Comparison of ENCODE assay signal across 8 mouse cellular contexts in the genomic region with DNA sequence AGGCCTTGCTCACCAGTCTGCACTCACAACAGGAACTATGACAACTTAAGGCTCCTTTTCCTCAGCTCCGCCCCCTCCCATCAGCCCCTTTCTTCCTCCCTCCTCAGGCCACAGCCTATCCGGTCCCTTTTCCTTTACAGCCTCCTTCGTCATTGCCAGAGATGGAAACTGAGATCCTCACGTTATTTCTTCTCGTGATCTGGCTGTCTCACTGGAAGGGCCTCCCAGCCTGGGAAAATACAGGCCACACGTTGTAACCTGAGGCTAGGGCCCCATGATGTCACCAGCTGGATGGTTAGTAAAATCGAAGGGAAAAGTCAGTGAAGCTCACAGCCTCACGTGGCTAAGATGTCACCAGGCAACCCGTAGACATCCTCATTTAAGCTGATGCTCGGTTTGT. TPM values are rescaled to one million over a fixed set of nuclear protein-coding genes. Genes with fewer than 3 reads are reported as not detected.
DNase-seq lines count a peak whose midpoint lies in the region; ATAC-seq and TF ChIP-seq lines count a peak whose summit lies in the region.

No protein-coding gene starts in this region.

- H3K27me3 ChIP-seq in ES-Bruce4 (ENCODE audit: control insufficient read depth, insufficient read depth, low read length, poor library complexity, severe bottlenecking), result no peaks in the 10 kb centered on the region
- no peaks in the 10 kb centered on the region for H3K27me3 ChIP-seq in stomach, embryonic 16.5 days (ENCODE audit: control insufficient read depth, insufficient read depth, low read length)

- peak overlapping the region; percentile 55 for H3K27ac ChIP-seq in ES-Bruce4 (ENCODE audit: insufficient read depth, low read length)
- H3K27ac ChIP-seq in stomach, embryonic 16.5 days (ENCODE audit: low read length), result no peak overlapping the region

- no peaks in the 10 kb centered on the region for H3K9me3 ChIP-seq in ES-Bruce4 (replicated peaks; ENCODE audit: control insufficient read depth, insufficient read depth, low read length, poor library complexity, severe bottlenecking)
- no peaks in the 10 kb centered on the region for H3K9me3 ChIP-seq in stomach, embryonic 16.5 days (replicated peaks; ENCODE audit: control insufficient read depth, low read length)

- no peaks in the 10 kb centered on the region for H3K4me1 ChIP-seq in ES-Bruce4 (ENCODE audit: control insufficient read depth, insufficient read depth, low read length)
- peaks cover 6% of the 10 kb centered on the region; the same call in 1 of the 2 replicates for H3K4me1 ChIP-seq in lung, adult 2 months (ENCODE audit: control insufficient read depth, insufficient read depth, low read length)
- H3K4me1 ChIP-seq in stomach, embryonic 16.5 days (ENCODE audit: control insufficient read depth, insufficient read depth, low read length), result peaks cover 13% of the 10 kb centered on the region; the same call in 1 of the 2 replicates

- WGBS in lung, adult 2 months, result 51% methylated on average over 10 of the region's 10 CpGs
- 52% methylated on average over 10 of the region's 10 CpGs for WGBS in stomach, embryonic 16.5 days

- no peaks in the 10 kb centered on the region for H3K36me3 ChIP-seq in ES-Bruce4 (ENCODE audit: control insufficient read depth, insufficient read depth, low read length, poor library complexity, severe bottlenecking)
- no peaks in the 10 kb centered on the region for H3K36me3 ChIP-seq in stomach, embryonic 16.5 days (ENCODE audit: control insufficient read depth, insufficient read depth, low read length)

- intact Hi-C loops in heart, postnatal 14 days (cut with DNase I), result no loop called here

- H3K4me2 ChIP-seq in stomach, embryonic 16.5 days (ENCODE audit: low read depth, low read length), result 0 out of 2 replicates have a peak overlapping the region, but pooled peaks have one; percentile 2

- DNase-seq in heart, adult 9 months (ENCODE audit: low spot score in 2 of 2), result peak; percentile 32
- DNase-seq in heart, postnatal 14 days, result no peak
- no peak for DNase-seq in lung, adult 2 months
- DNase-seq in kidney, adult 8-10 months, result no peak
- DNase-seq in urinary bladder, postnatal 25 days (ENCODE audit: low spot score), result no peak

- no peak for TF ChIP-seq POLR2A in ES-Bruce4 (IDR thresholded peaks at IDR 0.05; ENCODE audit: insufficient read depth, low read length)
- no peak for TF ChIP-seq POLR2A in lung, adult 2 months (IDR thresholded peaks at IDR 0.05; ENCODE audit: borderline replicate concordance, extremely low read depth, low read depth, low read length)

- no peak for TF ChIP-seq CTCF in ES-Bruce4 (IDR thresholded peaks at IDR 0.05; ENCODE audit: low read depth, low read length)
- no peak for TF ChIP-seq CTCF in lung, adult 2 months (IDR thresholded peaks at IDR 0.05; ENCODE audit: insufficient read depth, low read length)

- ATAC-seq in granulocyte monocyte progenitor cell, adult 5-6 weeks (replicated peaks; ENCODE audit: poor library complexity, severe bottlenecking), result peak; percentile 42
- no peak for ATAC-seq in stomach, embryonic 16.5 days (ENCODE audit: insufficient read depth, low FRiP score)

- peak overlapping the region; percentile 42 for H3K9ac ChIP-seq in ES-Bruce4 (ENCODE audit: low read depth, poor library complexity, severe bottlenecking)
- no peak overlapping the region for H3K9ac ChIP-seq in stomach, embryonic 16.5 days (ENCODE audit: low read length)

- H3K4me3 ChIP-seq in ES-Bruce4 (ENCODE audit: low read depth, low read length), result peak overlapping the region; percentile 83
- H3K4me3 ChIP-seq in lung, adult 2 months (replicated peaks; ENCODE audit: extremely low read depth, low read depth, low read length), result peak overlapping the region; percentile 33
- H3K4me3 ChIP-seq in stomach, embryonic 16.5 days (replicated peaks; ENCODE audit: low read length), result no peak overlapping the region

- TF ChIP-seq EP300 in ES-Bruce4 (IDR thresholded peaks at IDR 0.05; ENCODE audit: insufficient read depth, low read depth, low read length), result no peak

RNA-seq across cellular contexts. Expression of a gene that starts 4.5 kb away (rescaled TPM):
- 10 to 100 TPM; 33.6 to 35.4 TPM for total RNA-seq in heart, postnatal 14 days (2021)
- polyA plus RNA-seq in ES-Bruce4 (2011; ENCODE audit: insufficient read depth, insufficient read length, low read depth, missing spikeins), result 88.4 and 90.3 TPM in 2 replicates
- 93.0 and 110 TPM in 2 replicates for total RNA-seq in granulocyte monocyte progenitor cell, adult 5-6 weeks (2014; fragmentation: Nextera tagmentation)
- 63.9 and 67.5 TPM in 2 replicates for total RNA-seq in granulocyte monocyte progenitor cell, adult 5-6 weeks (2017)
- polyA plus RNA-seq in lung, adult 2 months (2012; rRNA removed), result 17.6 and 19.9 TPM in 2 replicates
- polyA plus RNA-seq in stomach, embryonic 16.5 days (2015; fragmentation: Nextera tagmentation; extraction: Ambion mirVana), result 55.6 and 58.0 TPM in 2 replicates

Comparison
In these comparisons a context has a peak if more than half of its experiments do, and no peak if none do; other contexts are left out.
1. DNase-seq: peak in heart, adult 9 months (2 of 2); none in heart, postnatal 14 days (0 of 2), lung, adult 2 months (single experiment), kidney, adult 8-10 months (0 of 2) and urinary bladder, postnatal 25 days (single experiment).